Mouse (Mus musculus): ENCODE results near the gene Rassf8. TPM values are rescaled to one million over a fixed set of nuclear protein-coding genes. Genes with fewer than 3 reads are reported as not detected.

Gene Rassf8
- polyA plus RNA-seq (2017; shearing (Covaris generic)) = 0.25 TPM

DNA sequence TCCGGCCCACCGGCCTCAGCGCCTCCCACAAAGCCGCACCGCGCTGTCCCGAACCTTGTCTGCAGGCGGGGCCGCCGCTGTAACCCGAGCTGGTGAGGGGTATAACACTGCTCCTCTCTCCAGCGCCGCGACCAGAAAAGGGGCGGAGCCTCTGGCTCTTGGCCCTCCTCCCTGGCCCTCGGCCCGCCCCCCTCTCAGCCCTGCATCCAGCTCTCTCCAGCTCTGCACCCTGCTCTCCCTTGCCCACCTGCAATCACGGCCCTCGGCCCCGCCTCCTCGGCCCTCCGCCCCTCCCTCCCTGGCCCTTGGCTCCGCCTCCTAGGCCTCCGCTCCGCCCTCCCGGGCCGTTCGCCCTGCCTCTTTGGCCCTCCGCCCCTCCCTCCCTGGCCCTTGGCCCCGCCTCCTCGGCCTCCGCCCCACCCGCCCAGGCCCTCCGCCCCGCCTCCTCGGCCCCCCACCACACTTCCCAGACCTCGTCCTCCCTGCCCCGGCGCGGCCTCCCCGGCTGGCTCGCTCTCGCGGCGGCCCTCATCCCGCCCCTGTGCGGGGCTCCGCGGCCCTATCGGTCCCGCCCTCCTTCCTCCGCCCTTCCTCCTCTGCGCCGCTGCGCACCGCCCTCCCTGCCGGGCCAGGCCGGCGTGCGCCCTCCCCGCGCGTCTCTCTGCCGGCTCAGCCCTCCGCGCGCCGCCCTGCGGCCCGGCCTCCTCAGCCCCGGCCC lies at the start of gene Rassf8:
Gene Rassf8 (plus strand): TSS at position 617 of the 718 bp plus-strand sequence.

DNA sequence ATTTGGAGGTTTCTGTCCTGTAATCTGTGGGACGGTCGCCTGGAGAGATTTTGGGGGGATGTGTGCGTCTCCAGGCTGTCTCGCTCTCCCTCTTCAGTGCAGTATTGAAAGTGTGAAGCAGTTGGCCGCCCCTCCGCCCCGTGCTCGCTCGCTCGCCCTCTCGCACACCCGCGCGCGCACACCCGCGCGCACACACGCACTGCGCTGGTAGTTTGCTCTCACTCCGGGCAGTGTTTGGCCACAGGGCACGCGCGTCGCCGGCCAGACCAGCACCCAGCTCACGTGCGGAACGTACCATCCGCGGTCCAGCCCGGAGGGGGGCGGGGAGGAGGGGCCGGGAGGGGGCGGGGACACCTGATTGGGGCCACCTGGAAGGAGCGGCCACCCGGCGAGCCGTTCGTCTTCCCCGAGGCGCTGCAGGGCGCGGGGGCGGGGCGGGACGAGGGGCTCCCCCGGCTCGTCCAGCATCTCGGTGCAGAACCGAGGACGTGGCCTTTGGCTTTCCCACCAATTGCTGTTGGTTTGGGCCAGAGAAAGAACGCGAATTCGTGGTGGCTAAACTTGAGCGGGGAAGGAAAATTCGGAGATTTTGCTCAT lies 118.8 kb downstream of the Rassf8 start, which contains the start of gene Bhlhe41:
Gene Bhlhe41 (minus strand): TSS at position 270 of the 597 bp plus-strand sequence.

Other genes starting within 250 kb of the Rassf8 start
- not detected for gene Lmntd1, start 132.4 kb upstream of the Rassf8 start, polyA plus RNA-seq (2017; shearing (Covaris generic))
- gene Tuba3b, start 131.0 kb upstream of the Rassf8 start, polyA plus RNA-seq (2017; shearing (Covaris generic)) = not detected
- gene Bhlhe41, start 118.8 kb downstream of the Rassf8 start, polyA plus RNA-seq (2017; shearing (Covaris generic)) = 0.45 TPM
- not detected for gene Sspn, start 184.9 kb downstream of the Rassf8 start, polyA plus RNA-seq (2017; shearing (Covaris generic))